Mouse (Mus musculus): Measurements from ENCODE around the gene Syap1. TPM values are rescaled to one million over a fixed set of nuclear protein-coding genes. Genes with fewer than 3 reads are reported as not detected.
"Not testable (repeated sequence)": the region's sequence is repeated elsewhere in the genome, so short reads cannot be mapped to it uniquely, and the experiment has no call there.

The Syap1 gene
- polyA plus RNA-seq, 1 experiment, result not detected

DNA sequence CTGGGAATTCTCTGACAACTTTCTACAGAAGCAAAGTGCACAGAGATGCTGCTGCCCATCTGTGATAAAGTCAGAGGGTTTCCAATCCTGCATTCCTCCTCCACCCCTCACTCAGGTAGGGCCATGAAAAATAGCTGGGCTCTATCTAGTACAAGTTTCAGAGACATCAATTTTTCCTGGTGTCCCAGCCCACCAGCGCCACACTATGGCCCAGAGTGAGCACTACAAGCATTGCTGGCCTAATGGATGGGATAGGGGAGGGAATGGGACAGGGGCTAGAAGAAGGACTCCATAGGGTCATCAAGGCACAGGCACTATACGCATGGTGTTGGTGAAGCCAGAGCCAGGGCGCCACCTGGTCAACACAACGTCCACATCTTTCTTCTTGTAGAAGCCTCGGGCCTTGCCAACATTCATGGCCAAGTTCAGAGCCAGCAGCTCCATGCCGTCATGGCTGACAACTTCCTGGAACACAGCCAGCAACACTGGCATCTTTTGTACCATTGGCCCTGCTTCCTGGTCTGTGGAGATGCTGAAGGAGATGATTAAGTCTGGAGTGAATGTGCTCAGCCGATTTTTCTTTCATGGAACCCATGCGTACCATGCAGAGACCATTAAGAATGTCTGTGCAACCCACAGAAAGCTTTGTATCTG, 43.7 kb downstream of the Syap1 start:
- TF ChIP-seq POLR2A (IDR thresholded peaks at IDR 0.05; ENCODE audit: insufficient read depth, low read depth, low read length) (no peak), CTCF (IDR thresholded peaks at IDR 0.05; ENCODE audit: insufficient read depth, low read depth, low read length) (no peak)
- no peak overlapping the region for H3K4me3 ChIP-seq (ENCODE audit: insufficient read depth, low read depth, low read length)
- H3K27ac ChIP-seq (ENCODE audit: insufficient read depth, low read depth, low read length), result no peak overlapping the region
- 60% methylated on average over 8 of the region's 8 CpGs for WGBS
- H3K4me1 ChIP-seq (ENCODE audit: control insufficient read depth, insufficient read depth, low read length), result no peaks in the 10 kb centered on the region

- Histone ChIP-seq H3K4me3 (ENCODE audit: insufficient read depth, low read depth, low read length) (no peak overlapping the region), H3K27ac (ENCODE audit: insufficient read depth, low read depth, low read length) (no peak overlapping the region), H3K4me1 (ENCODE audit: control insufficient read depth, insufficient read depth, low read length) (no peaks in the 10 kb centered on the region; the same call in 1 of the 2 replicates)
- TF ChIP-seq POLR2A (IDR thresholded peaks at IDR 0.05; ENCODE audit: insufficient read depth, low read depth, low read length), result no peak
- no peak for TF ChIP-seq CTCF (IDR thresholded peaks at IDR 0.05; ENCODE audit: insufficient read depth, low read depth, low read length)
- WGBS, result 51% methylated on average over 3 of the region's 3 CpGs
Observed at GRCm38 (mm10) chrX:162832101-162832500, 56.1 kb downstream of the Syap1 start.

DNA sequence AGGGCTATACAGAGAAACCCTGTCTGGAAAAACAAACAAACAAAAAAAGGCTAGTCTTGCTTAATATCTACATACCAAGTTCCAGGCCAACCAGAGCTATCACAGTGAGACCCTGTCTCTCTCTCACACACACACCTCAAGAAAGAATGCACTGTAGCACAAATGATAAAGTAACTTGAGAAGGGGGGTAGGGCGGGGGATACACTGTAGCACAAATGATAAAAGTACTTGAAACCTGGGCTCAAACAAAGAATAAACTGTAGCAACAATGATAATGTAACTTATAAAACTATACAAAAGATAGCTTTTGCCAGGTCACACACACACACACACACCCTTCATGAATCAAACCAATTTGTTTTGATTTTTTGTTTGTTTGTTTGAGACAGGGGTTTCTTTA, 56.7 kb downstream of the Syap1 start:
- Histone ChIP-seq H3K27ac (ENCODE audit: insufficient read depth, low read depth, low read length) (no peak overlapping the region), H3K4me3 (ENCODE audit: insufficient read depth, low read depth, low read length) (no peak overlapping the region), H3K4me1 (ENCODE audit: control insufficient read depth, insufficient read depth, low read length) (no peaks in the 10 kb centered on the region)
- WGBS, result 60% methylated on average over 1 of the region's 1 CpGs
- TF ChIP-seq CTCF (IDR thresholded peaks at IDR 0.05; ENCODE audit: insufficient read depth, low read depth, low read length), result no peak

DNA sequence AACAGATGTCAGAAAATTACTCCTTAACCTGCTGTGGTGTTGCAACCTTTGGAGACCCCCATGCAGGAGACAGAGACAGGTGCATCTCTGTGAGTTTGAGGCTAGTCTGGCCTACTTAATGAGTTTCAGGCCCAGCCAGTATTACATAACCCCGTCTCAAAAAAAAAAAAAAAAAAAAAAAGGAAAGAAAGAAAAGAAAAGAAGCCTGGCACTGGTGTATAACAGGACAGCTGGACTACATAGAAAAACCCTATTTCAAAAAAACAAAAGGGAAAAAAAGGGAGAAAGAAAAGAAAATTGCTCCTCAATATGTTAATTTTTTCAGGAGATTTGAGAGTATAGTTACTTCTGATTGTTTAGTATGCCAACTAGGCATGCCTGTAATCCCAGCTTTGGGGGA, 57.2 kb downstream of the Syap1 start:
- H3K27ac ChIP-seq (ENCODE audit: insufficient read depth, low read depth, low read length), result no peak overlapping the region
- no peak overlapping the region for H3K4me3 ChIP-seq (ENCODE audit: insufficient read depth, low read depth, low read length)
- H3K4me1 ChIP-seq (ENCODE audit: control insufficient read depth, insufficient read depth, low read length), result no peaks in the 10 kb centered on the region
- no peak for TF ChIP-seq POLR2A (IDR thresholded peaks at IDR 0.05; ENCODE audit: insufficient read depth, low read depth, low read length)
- no peak for TF ChIP-seq CTCF (IDR thresholded peaks at IDR 0.05; ENCODE audit: insufficient read depth, low read depth, low read length)
- WGBS, result 38% methylated on average over 1 of the region's 1 CpGs

DNA sequence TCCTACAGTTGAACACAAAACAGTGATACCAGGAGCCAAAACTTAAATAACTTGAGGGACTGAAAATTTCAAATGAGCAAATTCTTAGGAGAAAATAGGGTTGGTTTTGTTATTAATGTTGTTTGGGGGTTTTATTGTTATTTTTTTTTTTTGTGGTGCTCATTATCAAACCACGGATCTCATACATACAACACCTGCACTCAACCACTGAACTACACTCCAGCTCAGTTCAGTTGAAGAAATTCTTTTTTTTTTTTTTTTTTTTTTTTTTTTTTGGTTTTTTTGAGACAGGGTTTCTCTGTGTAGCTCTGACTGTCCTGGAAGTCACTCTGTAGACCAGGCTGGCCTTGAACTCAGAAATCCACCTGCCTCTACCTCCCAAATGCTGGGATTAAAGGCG, 57.9 kb downstream of the Syap1 start:
- 61% methylated on average over 2 of the region's 2 CpGs for WGBS
- H3K4me1 ChIP-seq (ENCODE audit: control insufficient read depth, insufficient read depth, low read length); H3K4me3 ChIP-seq (ENCODE audit: insufficient read depth, low read depth, low read length); H3K27ac ChIP-seq (ENCODE audit: insufficient read depth, low read depth, low read length): not testable (repeated sequence)

DNA sequence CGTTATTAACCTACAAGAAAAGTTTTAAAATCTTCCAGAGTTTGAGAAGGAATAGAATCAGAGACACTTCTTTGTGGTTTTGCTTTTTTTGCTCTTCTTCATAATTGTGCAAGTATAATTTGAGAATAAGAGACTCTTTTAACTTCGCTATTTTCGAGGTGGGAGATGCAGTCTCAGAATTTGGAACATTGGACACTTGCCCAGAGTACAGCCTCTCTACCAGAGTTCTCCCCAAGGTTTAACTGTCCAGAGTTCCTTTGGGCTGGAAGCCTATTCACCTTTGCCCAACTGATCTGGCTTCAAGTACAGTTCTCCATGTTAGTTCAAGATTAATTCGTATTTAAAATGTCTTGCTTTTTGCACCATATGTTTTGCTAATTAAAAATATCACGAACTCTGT, 58.5 kb downstream of the Syap1 start:
- no peak overlapping the region for H3K4me3 ChIP-seq (ENCODE audit: insufficient read depth, low read depth, low read length)
- no peaks in the 10 kb centered on the region for H3K4me1 ChIP-seq (ENCODE audit: control insufficient read depth, insufficient read depth, low read length)
- WGBS, result 38% methylated on average over 5 of the region's 5 CpGs
- no peak for TF ChIP-seq POLR2A (IDR thresholded peaks at IDR 0.05; ENCODE audit: insufficient read depth, low read depth, low read length)
- no peak for TF ChIP-seq CTCF (IDR thresholded peaks at IDR 0.05; ENCODE audit: insufficient read depth, low read depth, low read length)
- H3K27ac ChIP-seq (ENCODE audit: insufficient read depth, low read depth, low read length), result no peak overlapping the region

DNA sequence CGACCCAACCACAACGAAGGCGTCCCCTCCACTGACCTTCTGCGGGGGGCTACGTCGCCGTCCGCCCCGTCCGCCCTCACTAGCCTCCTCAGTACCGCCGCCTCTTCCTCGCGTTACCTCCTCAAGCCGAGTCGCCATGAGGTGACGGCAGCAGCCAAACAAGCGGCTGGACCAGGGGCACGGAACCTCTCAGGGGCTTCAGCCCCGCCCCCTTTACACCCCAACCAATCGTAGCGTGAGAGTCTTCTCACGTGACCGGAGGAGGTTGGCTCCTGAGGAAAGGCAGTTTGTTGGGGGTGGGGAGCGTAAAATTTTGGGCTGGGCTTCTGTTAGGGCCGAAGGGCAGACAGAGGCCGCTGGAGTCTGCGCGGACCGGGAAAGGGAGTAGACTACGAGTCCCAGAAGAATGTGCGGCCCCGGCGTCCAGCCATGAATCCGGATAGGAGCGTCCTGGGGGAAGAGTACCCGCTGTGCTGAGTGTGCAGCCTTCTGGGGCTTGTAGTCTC, 59.0 kb downstream of the Syap1 start, which contains the start of gene Txlng:
Gene Txlng (minus strand): TSS at position 252 of the 506 bp plus-strand sequence.
- 22% methylated on average over 37 of the region's 37 CpGs for WGBS
- peak within 1 kb of the TSS; percentile 73; the same call in 1 of the 2 replicates for H3K27ac ChIP-seq (ENCODE audit: insufficient read depth, low read depth, low read length)
- peak within 1 kb of the TSS; percentile 94 for H3K4me3 ChIP-seq (ENCODE audit: insufficient read depth, low read depth, low read length)
- H3K4me1 ChIP-seq (ENCODE audit: control insufficient read depth, insufficient read depth, low read length), result no peaks in the 10 kb centered on the region
- peak; percentile 53 for TF ChIP-seq POLR2A (IDR thresholded peaks at IDR 0.05; ENCODE audit: insufficient read depth, low read depth, low read length)
- no peak for TF ChIP-seq CTCF (IDR thresholded peaks at IDR 0.05; ENCODE audit: insufficient read depth, low read depth, low read length)

- no peak for TF ChIP-seq CTCF (IDR thresholded peaks at IDR 0.05; ENCODE audit: insufficient read depth, low read depth, low read length)
- TF ChIP-seq POLR2A (IDR thresholded peaks at IDR 0.05; ENCODE audit: insufficient read depth, low read depth, low read length), result no peak
- Histone ChIP-seq H3K27ac (ENCODE audit: insufficient read depth, low read depth, low read length) (peak overlapping the region; percentile 73; the same call in 1 of the 2 replicates), H3K4me1 (ENCODE audit: control insufficient read depth, insufficient read depth, low read length) (no peaks in the 10 kb centered on the region), H3K4me3 (ENCODE audit: insufficient read depth, low read depth, low read length) (peak overlapping the region; percentile 94)
- 25% methylated on average over 20 of the region's 20 CpGs for WGBS
Observed at GRCm38 (mm10) chrX:162828783-162829182, 59.5 kb downstream of the Syap1 start.

DNA sequence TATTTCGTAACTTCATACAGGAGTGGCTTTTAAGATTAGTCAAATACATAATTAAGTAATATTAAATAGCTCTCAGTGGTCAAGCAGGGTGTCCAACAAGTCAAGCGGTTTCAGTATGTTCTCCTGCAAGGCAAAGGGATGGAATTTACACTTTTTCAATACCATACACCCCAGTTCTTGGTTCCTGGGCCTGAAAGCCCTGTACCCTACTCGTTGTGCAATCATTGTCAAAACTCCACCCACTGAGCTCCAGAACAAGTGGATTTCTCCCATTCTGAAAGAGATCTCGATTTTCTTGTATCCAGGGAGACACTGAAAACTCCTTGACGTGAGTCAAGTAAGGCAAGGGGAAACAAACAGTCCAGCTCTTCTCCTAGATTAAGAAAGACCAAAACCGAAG, 60.2 kb downstream of the Syap1 start:
- H3K27ac ChIP-seq (ENCODE audit: insufficient read depth, low read depth, low read length), result no peak overlapping the region
- no peaks in the 10 kb centered on the region for H3K4me1 ChIP-seq (ENCODE audit: control insufficient read depth, insufficient read depth, low read length)
- WGBS, result 35% methylated on average over 6 of the region's 6 CpGs
- H3K4me3 ChIP-seq (ENCODE audit: insufficient read depth, low read depth, low read length), result no peak overlapping the region
- TF ChIP-seq CTCF (IDR thresholded peaks at IDR 0.05; ENCODE audit: insufficient read depth, low read depth, low read length), result no peak
- no peak for TF ChIP-seq POLR2A (IDR thresholded peaks at IDR 0.05; ENCODE audit: insufficient read depth, low read depth, low read length)

Other genes starting within 250 kb of the Syap1 start
- gene Reps2, start 244.8 kb downstream of the Syap1 start, polyA plus RNA-seq (2012; ENCODE audit: insufficient read depth, insufficient read length, low replicate concordance, missing spikeins), result not detected in 2 replicates
- 220 TPM in 1 of 2 replicates, not detected in the other for gene Rbbp7, start 128.0 kb downstream of the Syap1 start, polyA plus RNA-seq (2012; ENCODE audit: insufficient read depth, insufficient read length, low replicate concordance, missing spikeins)
- not detected in 2 replicates for gene Txlng, start 59.0 kb downstream of the Syap1 start, polyA plus RNA-seq (2012; ENCODE audit: insufficient read depth, insufficient read length, low replicate concordance, missing spikeins)
- not detected in 2 replicates for gene Ctps2, start 12.8 kb upstream of the Syap1 start, polyA plus RNA-seq (2012; ENCODE audit: insufficient read depth, insufficient read length, low replicate concordance, missing spikeins)
- gene S100g, start 76.2 kb upstream of the Syap1 start, polyA plus RNA-seq (2012; ENCODE audit: insufficient read depth, insufficient read length, low replicate concordance, missing spikeins), result not detected in 2 replicates

Data from olfactory bulb, adult 2 months (tissue).